Mouse (Mus musculus): ENCODE data around the gene Cgrrf1. TPM values are rescaled to one million over a fixed set of nuclear protein-coding genes. Genes with fewer than 3 reads are reported as not detected.

The Cgrrf1 gene
- total RNA-seq, 2 experiments from 2014 or later, result 33.2 to 34.9 TPM

DNA sequence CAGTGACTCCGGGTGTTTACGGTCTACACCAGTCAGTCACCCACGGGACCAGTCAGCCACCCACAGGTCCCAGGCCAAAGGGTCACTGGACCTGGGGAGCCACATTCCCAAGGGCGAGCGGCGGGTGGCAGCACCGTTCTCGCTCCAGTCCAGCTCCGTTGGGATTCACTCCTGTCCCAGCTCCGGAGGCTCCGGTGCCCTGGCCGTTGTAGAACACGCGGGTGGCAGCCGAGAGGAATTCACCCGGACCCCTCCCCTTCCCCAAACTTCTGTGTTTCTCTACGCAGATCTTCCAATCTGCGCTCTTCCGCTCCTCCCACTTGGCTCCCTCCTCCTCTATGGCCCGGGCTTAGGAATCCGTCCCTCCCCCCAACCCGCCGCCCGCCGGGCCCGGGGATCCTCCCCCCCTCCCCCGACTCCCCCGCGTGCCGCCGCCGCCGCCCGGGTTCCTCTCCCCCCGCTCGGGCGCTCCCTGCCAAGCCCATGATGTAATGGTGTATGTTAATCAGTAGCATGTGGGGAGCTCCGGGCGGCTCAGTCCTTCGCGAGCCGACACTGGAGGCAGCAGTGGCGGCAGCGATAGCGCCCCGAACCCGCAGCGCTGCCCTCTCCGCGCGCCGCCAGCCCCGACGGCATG is 50.6 kb downstream of the Cgrrf1 start, which contains the start of gene Samd4:
TSS of gene Samd4 (plus strand) at position 424 of the 637 bp plus-strand sequence.
- peak; percentile 59 to 71 for DNase-seq (ENCODE audit: extremely low spot score in 1 of 2, low spot score in 2 of 2)
- intact Hi-C loops (cut with DNase I), result loop anchor here (2.0 to 5.0 kb wide), 3 partner anchors 122 to 375 kb away; partner anchors contain the start of gene Gch1
- TF ChIP-seq CTCF (IDR thresholded peaks at IDR 0.05), result peak; percentile 37
- Histone ChIP-seq H3K27ac (peak within 1 kb of the TSS; percentile 90), H3K4me3 (peak within 1 kb of the TSS; percentile 81)

DNA sequence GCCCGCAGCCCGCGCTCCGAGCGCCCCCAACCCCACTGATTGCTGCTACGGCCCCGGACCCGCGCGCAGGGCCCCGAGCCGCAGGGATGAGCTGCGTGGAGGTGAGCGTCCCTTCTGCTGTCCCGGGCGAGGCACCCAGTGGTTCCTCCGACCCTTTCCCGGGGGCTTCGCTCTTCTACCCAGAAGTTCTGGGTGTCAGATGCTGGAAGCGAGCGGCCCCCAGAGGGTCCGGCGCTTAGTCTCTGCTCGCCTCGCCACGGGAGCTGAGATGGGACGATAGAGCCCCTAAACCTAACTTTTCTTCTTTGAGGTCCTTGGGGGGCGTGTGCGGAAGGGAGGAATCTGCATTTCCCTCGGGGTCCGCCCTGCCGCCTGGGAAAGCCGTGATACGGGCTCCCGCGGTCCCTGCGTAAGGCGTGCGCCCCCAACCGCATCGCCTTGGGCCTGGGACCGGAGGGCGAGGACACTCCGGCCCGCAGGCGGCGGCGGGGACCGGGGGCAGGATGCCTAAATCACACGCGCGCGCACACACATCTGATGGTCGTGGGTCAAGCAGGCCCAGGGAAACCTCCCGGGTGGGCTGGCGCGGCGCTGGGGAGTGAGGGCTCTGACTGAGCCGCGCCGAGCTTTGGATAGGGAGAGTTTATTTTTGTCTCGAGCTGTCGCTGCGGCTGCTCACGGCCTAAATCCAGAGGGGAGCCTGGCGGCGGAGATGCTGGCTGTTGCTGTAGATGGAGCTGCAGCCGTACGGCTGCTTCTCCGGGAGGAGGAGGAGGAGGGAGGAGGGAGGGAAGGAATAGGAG is 51.3 kb downstream of the Cgrrf1 start:
- Histone ChIP-seq H3K27ac (peak overlapping the region; percentile 90), H3K4me3 (peak overlapping the region; percentile 81)
- DNase-seq (ENCODE audit: extremely low spot score in 1 of 2, low spot score in 2 of 2), result peak; percentile 70 to 73
- intact Hi-C loops (cut with DNase I), result loop anchor here (2.0 to 5.0 kb wide), 3 partner anchors 122 to 374 kb away; partner anchors contain the start of gene Gch1
- peak; percentile 7; the same call in 1 of the 2 replicates for TF ChIP-seq CTCF (IDR thresholded peaks at IDR 0.05)

- H3K4me3 ChIP-seq, result peak overlapping the region; percentile 75
- DNase-seq (ENCODE audit: extremely low spot score in 1 of 2, low spot score in 2 of 2), result peak; percentile 50 to 57
- intact Hi-C loops (cut with DNase I), result loop anchor here (2.0 to 5.0 kb wide), 4 partner anchors 57 to 373 kb away; partner anchors contain the start of gene Gch1
- peak overlapping the region; percentile 45 for H3K27ac ChIP-seq
- TF ChIP-seq CTCF (IDR thresholded peaks at IDR 0.05), result no peak
Measured at GRCm38 (mm10) chr14:46883871-46884441, 52.0 kb downstream of the Cgrrf1 start.

DNA sequence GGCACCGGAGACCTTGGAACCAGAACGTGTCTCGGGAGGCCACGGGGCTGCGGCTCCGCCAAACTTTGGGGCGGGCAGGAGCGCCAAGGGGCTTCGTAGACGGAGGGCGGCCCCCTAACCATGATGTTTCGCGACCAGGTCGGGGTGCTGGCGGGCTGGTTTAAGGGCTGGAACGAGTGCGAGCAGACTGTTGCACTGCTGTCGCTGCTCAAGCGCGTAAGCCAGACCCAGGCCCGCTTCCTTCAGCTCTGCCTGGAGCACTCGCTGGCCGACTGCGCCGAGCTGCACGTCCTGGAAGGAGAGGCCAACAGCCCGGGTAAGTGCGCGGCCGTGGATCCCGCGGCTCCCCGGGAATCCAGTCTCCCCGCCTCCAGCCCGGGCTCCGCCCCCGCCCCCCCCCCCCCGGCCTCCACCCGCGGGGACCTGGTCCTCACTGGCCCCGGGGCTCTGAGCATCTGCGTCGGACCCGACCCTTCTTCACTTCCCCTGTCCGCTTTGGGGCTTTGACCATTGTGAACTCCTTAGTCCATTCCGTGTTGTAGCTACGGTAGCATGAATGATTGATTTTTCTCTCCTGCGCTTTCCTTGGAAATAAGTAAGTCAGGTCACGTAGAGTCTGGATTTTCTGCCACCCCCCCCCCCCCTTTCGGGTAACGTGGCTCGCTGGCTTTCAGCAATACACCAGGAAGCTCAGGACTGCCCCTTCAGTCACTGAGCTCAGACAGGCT is 52.9 kb downstream of the Cgrrf1 start:
- intact Hi-C loops (cut with DNase I), result loop anchor here (2.0 to 5.0 kb wide), 3 partner anchors 56 to 372 kb away; partner anchors contain the start of gene Gch1
- H3K27ac ChIP-seq, result peak overlapping the region; percentile 45
- peak overlapping the region; percentile 75 for H3K4me3 ChIP-seq
- TF ChIP-seq CTCF (IDR thresholded peaks at IDR 0.05), result no peak
- peak; percentile 48 to 50 for DNase-seq (ENCODE audit: extremely low spot score in 1 of 2, low spot score in 2 of 2)

GRCm38 (mm10) chr14:46885429-46885755 is 53.5 kb downstream of the Cgrrf1 start:
- no peak; the same call in 1 of the 2 replicates for TF ChIP-seq CTCF (IDR thresholded peaks at IDR 0.05)
- H3K27ac ChIP-seq, result peak overlapping the region; percentile 4; the same call in 1 of the 2 replicates
- H3K4me3 ChIP-seq, result peak overlapping the region; percentile 75
- intact Hi-C loops (cut with DNase I), result loop anchor here (2.0 kb wide), 1 partner anchor 55 kb away; no protein-coding TSS in a partner anchor
- no peak for DNase-seq (ENCODE audit: extremely low spot score in 1 of 2, low spot score in 2 of 2)

DNA sequence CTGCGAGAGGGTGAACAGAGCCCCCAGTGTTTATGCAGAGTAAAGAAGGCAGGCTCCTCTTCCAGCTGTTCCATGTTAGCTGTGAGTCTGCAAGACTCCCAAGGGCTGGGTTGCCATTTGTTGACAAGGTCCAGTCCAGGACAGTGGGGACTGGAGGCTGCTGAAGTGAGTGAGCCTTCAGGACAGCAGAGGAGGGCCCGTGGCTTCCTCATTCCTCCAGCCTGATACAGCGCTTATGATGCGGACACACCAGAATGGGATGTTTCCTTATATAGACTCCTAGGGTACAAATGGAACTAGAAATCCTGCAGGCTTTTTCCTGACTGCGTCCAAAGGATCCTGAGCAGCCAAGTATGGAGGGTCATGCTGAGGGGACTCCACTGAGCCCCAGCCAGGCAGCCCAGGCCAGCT is 54.0 kb downstream of the Cgrrf1 start:
- no peak for TF ChIP-seq CTCF (IDR thresholded peaks at IDR 0.05)
- DNase-seq (ENCODE audit: extremely low spot score in 1 of 2, low spot score in 2 of 2), result peak in 1 of 2 experiments; percentile 11
- Histone ChIP-seq H3K4me3 (peak overlapping the region; percentile 75), H3K27ac (no peak overlapping the region)
- intact Hi-C loops (cut with DNase I), result loop anchor here (2.0 kb wide), 1 partner anchor 55 kb away; no protein-coding TSS in a partner anchor

GRCm38 (mm10) chr14:46889096-46889495 is 57.2 kb downstream of the Cgrrf1 start:
- no peak for DNase-seq (ENCODE audit: extremely low spot score in 1 of 2, low spot score in 2 of 2)
- no peak for TF ChIP-seq CTCF (IDR thresholded peaks at IDR 0.05)
- intact Hi-C loops (cut with DNase I), result no loop called here
- H3K4me3 ChIP-seq, result no peak overlapping the region
- no peak overlapping the region for H3K27ac ChIP-seq

DNA sequence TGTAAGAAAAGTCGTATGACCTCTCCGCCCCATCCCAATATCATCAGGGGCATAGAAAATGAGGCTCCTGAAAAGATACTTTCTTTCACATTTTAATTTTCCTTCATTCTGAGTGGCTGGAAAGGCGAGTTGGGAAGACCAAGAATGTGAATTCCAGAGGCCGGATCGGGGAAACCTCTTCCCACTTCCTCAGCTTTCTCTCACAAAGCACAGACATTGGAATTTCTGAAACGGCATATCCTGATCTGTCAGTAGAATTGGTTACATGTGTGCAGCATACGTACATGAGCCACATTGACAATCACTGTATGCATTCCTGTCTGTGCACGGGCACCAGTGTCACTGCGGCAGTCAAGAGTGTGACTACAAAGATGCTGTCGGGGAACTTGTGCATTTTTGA is 62.0 kb downstream of the Cgrrf1 start:
- TF ChIP-seq CTCF (IDR thresholded peaks at IDR 0.05), result no peak
- DNase-seq (ENCODE audit: extremely low spot score in 1 of 2, low spot score in 2 of 2), result no peak
- intact Hi-C loops (cut with DNase I), result no loop called here
- Histone ChIP-seq H3K27ac (no peak overlapping the region), H3K4me3 (no peak overlapping the region)

DNA sequence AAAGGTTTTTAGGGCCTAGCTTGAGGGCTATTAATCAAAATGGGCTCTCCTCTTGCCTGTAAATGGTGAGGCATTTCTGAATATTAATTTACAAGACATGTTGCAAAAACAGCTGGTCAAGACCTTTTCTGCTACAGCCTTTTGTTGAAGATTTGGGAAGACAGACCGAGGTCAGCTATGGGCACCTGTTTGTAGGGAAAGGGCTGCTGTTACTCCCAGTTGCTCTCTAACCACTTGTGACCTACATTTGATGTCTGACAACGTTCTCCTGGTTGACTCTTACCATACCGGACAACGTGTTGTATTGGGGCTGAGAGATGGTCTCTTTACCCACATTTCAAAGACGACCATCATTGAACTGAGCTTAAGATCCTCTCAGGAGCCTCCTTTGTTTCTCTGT is 66.0 kb downstream of the Cgrrf1 start:
- intact Hi-C loops (cut with DNase I), result loop anchor here (1.0 kb wide), 1 partner anchor 43 kb away; no protein-coding TSS in a partner anchor
- no peak for TF ChIP-seq CTCF (IDR thresholded peaks at IDR 0.05)
- no peak overlapping the region for H3K27ac ChIP-seq

GRCm38 (mm10) chr14:46898626-46899025 is 66.7 kb downstream of the Cgrrf1 start:
- TF ChIP-seq CTCF (IDR thresholded peaks at IDR 0.05), result peak; percentile 40
- Histone ChIP-seq H3K27ac (no peak overlapping the region), H3K4me3 (no peak overlapping the region)
- intact Hi-C loops (cut with DNase I), result loop anchor here (1.0 kb wide), 1 partner anchor 43 kb away; no protein-coding TSS in a partner anchor
- peak; percentile 43 to 54 for DNase-seq (ENCODE audit: extremely low spot score in 1 of 2, low spot score in 2 of 2)

More for the DNA sequence above, 66.0 kb downstream of the Cgrrf1 start:
- no peak overlapping the region for H3K4me3 ChIP-seq
- no peak for DNase-seq (ENCODE audit: extremely low spot score in 1 of 2, low spot score in 2 of 2)

Measured in left cerebral cortex, adult 2 months (tissue).